Mouse (Mus musculus): ENCODE measurements at regions not wholly inside any gene's neighbourhood (a gene's known extent, or its start where the extent isn't known, plus 50 kb on each side); places are given as distances from the start of the nearest gene placed in this dataset.

DNA sequence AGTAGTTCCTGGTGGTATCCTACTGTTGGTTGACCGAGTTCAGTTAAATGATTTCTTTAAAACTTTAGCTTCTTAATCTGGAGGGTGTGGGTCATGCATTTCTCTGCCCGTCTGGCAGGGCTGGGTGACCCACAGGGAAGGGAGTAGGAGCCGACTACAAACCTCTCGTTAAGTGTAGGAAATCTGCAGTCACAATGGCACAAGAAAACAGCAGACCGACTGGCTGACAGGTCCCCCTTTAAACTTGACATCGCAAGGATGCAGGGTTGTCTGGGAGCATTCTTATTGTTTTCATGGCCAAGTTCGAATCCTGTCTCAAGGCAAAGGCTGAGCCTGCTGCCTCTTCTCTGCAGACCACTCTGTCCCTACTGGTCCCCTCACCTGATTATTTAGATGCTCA is 235.7 kb downstream of the Etnk1 start:
- Histone ChIP-seq H3K4me2 (ENCODE audit: low read depth, low read length) (no peak overlapping the region), H3K27ac (replicated peaks; ENCODE audit: low read depth, low read length) (no peak overlapping the region), H3K27me3 (replicated peaks; ENCODE audit: control insufficient read depth, insufficient read depth, low read length) (no peaks in the 10 kb centered on the region; the same call in 1 of the 2 replicates), H3K4me3 (ENCODE audit: low read depth, low read length) (no peak overlapping the region), H3K9me3 (ENCODE audit: control insufficient read depth, low read length) (no peaks in the 10 kb centered on the region), H3K36me3 (ENCODE audit: control insufficient read depth, insufficient read depth, low read length) (no peaks in the 10 kb centered on the region), H3K4me1 (ENCODE audit: control insufficient read depth, insufficient read depth, low read length) (no peaks in the 10 kb centered on the region), H3K9ac (ENCODE audit: low read depth, low read length) (no peak overlapping the region)
- 86% methylated on average over 7 of the region's 7 CpGs for WGBS
- ATAC-seq (ENCODE audit: low read depth) (no peak), DNase-seq (ENCODE audit: low spot score) (no peak)

DNA sequence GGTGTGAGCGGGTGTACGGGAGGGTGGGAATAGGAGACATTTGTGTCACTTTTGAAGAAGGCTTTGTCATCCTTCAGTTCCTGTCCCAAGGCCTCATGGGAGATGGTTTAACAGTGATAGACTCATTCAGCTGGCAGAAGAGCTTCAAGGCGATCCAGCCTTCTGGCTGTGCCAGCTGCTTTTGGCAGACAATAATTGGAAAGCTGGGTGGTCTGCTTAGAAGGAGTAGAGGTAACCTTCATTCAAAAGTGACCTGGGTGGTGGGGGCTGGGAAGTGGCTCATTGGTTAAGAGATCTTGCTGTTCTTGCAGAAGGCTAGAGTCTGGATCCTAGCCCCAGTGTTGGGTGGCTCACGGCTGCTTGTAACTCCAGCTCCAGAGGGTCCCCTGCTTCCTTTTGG is 237.5 kb downstream of the Etnk1 start:
- H3K4me1 ChIP-seq (ENCODE audit: control insufficient read depth, insufficient read depth, low read length): no peaks in the 10 kb centered on the region
- WGBS: 86% methylated on average over 4 of the region's 4 CpGs
- peaks cover 5% of the 10 kb centered on the region; the same call in 1 of the 2 replicates for H3K27me3 ChIP-seq (replicated peaks; ENCODE audit: control insufficient read depth, insufficient read depth, low read length)
- no peaks in the 10 kb centered on the region for H3K36me3 ChIP-seq (ENCODE audit: control insufficient read depth, insufficient read depth, low read length)
- no peak overlapping the region for H3K9ac ChIP-seq (ENCODE audit: low read depth, low read length)
- H3K27ac ChIP-seq (replicated peaks; ENCODE audit: low read depth, low read length): no peak overlapping the region
- H3K4me3 ChIP-seq (ENCODE audit: low read depth, low read length): no peak overlapping the region
- no peak for DNase-seq (ENCODE audit: low spot score)
- no peak for ATAC-seq (ENCODE audit: low read depth)
- H3K9me3 ChIP-seq (ENCODE audit: control insufficient read depth, low read length): no peaks in the 10 kb centered on the region
- H3K4me2 ChIP-seq (ENCODE audit: low read depth, low read length): no peak overlapping the region

DNA sequence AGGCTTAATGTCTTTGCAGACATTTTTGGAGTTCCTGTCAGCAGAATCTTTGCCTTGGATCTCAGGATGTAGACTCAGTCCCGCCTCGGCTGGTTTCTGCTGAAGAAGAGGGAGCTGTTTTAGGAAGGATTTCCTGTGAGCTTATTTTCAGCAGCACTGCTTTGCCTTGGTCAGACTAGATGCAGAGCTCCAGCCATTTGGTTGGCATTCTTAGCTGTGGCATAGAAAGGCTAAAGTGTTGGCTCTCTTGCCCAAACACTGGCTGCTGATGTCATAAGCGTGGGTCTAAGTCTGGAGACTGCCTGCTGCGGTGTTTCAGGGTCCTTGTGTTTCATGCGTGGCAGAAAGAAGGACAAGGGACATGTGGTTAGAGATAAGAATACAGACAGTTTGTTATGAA is 245.0 kb downstream of the Etnk1 start:
- H3K9me3 ChIP-seq (ENCODE audit: control insufficient read depth, low read length): no peaks in the 10 kb centered on the region

DNA sequence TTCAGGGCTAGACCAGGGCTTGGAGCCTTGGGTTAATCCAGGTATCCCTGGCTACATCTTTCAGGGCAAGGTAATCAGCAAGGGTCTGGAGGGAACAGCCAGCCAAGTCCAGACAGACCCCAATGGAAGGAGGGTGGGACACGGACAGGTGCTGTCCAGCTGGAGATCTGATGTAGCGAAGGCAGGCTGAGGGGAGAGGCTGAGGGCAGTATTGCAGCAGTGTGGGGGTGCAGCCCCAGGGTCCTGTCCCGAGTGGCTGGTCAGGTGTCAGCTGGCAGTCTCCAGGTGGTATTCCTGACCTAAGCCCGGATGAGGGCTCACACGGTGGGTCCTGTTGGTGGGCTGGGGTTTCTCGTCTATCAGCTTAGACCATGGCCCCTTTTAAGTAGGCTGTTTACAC is 245.7 kb downstream of the Etnk1 start:
- Histone ChIP-seq H3K9ac (ENCODE audit: low read depth, low read length) (no peak overlapping the region), H3K27ac (replicated peaks; ENCODE audit: low read depth, low read length) (no peak overlapping the region), H3K27me3 (replicated peaks; ENCODE audit: control insufficient read depth, insufficient read depth, low read length) (peaks cover 5% of the 10 kb centered on the region; the same call in 1 of the 2 replicates), H3K4me3 (ENCODE audit: low read depth, low read length) (no peak overlapping the region), H3K4me1 (ENCODE audit: control insufficient read depth, insufficient read depth, low read length) (no peaks in the 10 kb centered on the region), H3K36me3 (ENCODE audit: control insufficient read depth, insufficient read depth, low read length) (no peaks in the 10 kb centered on the region), H3K4me2 (ENCODE audit: low read depth, low read length) (no peak overlapping the region), H3K9me3 (ENCODE audit: control insufficient read depth, low read length) (no peaks in the 10 kb centered on the region)
- DNase-seq (ENCODE audit: low spot score): no peak
- WGBS: 94% methylated on average over 3 of the region's 6 CpGs
- no peak for ATAC-seq (ENCODE audit: low read depth)

More for the DNA sequence above, 245.0 kb downstream of the Etnk1 start:
- DNase-seq (ENCODE audit: low spot score): no peak
- ATAC-seq (ENCODE audit: low read depth): no peak
- Histone ChIP-seq H3K9ac (ENCODE audit: low read depth, low read length) (no peak overlapping the region), H3K4me2 (ENCODE audit: low read depth, low read length) (no peak overlapping the region), H3K27ac (replicated peaks; ENCODE audit: low read depth, low read length) (no peak overlapping the region), H3K27me3 (replicated peaks; ENCODE audit: control insufficient read depth, insufficient read depth, low read length) (peaks cover 5% of the 10 kb centered on the region; the same call in 1 of the 2 replicates), H3K4me3 (ENCODE audit: low read depth, low read length) (no peak overlapping the region), H3K4me1 (ENCODE audit: control insufficient read depth, insufficient read depth, low read length) (no peaks in the 10 kb centered on the region), H3K36me3 (ENCODE audit: control insufficient read depth, insufficient read depth, low read length) (no peaks in the 10 kb centered on the region)
- 92% methylated on average over 5 of the region's 5 CpGs for WGBS

DNA sequence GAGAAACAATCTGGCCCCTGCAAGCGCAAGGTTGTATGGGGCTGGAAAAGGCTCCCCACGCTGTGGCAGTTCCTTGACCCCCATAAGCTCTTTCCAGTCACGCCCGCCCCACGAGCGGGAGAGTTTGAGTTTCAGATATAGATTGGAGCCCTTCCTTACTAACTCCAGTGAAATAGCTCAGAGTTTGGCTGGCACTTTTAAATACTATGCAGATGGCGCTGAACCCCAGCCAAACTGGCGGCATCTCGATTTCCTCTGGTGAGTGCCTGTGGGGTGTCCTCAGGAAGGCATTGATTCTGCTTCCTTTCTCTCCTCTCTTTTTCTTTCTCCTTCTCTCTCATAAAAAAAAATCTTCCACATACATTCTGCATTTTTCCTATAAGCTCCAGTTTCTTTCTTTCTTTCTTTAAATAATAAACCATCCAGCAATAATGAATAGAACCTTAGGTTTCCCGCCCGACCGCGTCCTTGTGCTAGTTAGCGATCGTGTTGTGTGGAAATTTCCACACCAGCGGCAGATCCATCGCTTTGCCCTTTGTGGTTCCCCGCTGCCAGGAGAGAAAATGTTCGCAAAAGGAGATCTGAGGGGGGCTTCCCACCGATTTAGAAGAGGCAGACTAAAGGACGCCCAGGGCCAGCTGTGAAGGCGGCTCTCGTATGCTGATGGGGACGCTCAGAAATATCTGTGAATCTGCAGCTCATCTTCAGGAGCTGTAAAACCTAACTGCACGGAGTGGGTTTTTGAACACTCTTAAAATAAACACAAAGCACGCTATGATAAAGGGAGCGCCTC is 247.8 kb downstream of the Etnk1 start:
- Histone ChIP-seq H3K4me2 (ENCODE audit: low read depth, low read length) (no peak overlapping the region; the same call in 1 of the 2 replicates), H3K36me3 (ENCODE audit: control insufficient read depth, insufficient read depth, low read length) (no peaks in the 10 kb centered on the region), H3K9me3 (ENCODE audit: control insufficient read depth, low read length) (no peaks in the 10 kb centered on the region), H3K4me1 (ENCODE audit: control insufficient read depth, insufficient read depth, low read length) (no peaks in the 10 kb centered on the region), H3K27ac (replicated peaks; ENCODE audit: low read depth, low read length) (no peak overlapping the region), H3K4me3 (ENCODE audit: low read depth, low read length) (no peak overlapping the region), H3K9ac (ENCODE audit: low read depth, low read length) (no peak overlapping the region), H3K27me3 (replicated peaks; ENCODE audit: control insufficient read depth, insufficient read depth, low read length) (no peaks in the 10 kb centered on the region)
- 83% methylated on average over 27 of the region's 27 CpGs for WGBS
- peak; percentile 30 for DNase-seq (ENCODE audit: low spot score)
- no peak for ATAC-seq (ENCODE audit: low read depth)

DNA sequence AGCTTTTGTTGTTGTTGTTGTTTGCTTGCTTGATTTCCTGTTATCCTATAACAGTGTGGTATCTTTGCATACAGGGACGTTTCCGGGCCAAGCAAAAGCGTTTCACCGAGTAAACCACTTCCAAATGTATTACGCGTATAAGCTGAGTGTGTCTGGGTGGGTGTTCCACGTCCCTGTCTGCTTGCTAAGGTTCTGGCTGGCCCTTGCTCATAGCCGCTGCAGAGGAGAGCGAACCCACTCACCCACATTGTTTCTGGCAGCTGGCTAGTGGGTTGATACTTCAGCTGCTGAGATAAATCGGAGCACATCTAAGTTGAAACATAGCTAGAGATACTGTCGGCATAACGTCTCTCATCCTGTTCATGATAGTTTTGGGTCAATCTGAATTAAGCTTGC is 248.4 kb downstream of the Etnk1 start:
- H3K9me3 ChIP-seq (ENCODE audit: control insufficient read depth, low read length): no peaks in the 10 kb centered on the region
- ATAC-seq (ENCODE audit: low read depth): no peak
- H3K4me3 ChIP-seq (ENCODE audit: low read depth, low read length): no peak overlapping the region
- no peak overlapping the region for H3K9ac ChIP-seq (ENCODE audit: low read depth, low read length)
- H3K27ac ChIP-seq (replicated peaks; ENCODE audit: low read depth, low read length): no peak overlapping the region
- WGBS: 86% methylated on average over 12 of the region's 12 CpGs
- no peaks in the 10 kb centered on the region for H3K36me3 ChIP-seq (ENCODE audit: control insufficient read depth, insufficient read depth, low read length)
- no peaks in the 10 kb centered on the region for H3K27me3 ChIP-seq (replicated peaks; ENCODE audit: control insufficient read depth, insufficient read depth, low read length)
- no peak overlapping the region for H3K4me2 ChIP-seq (ENCODE audit: low read depth, low read length)
- no peak for DNase-seq (ENCODE audit: low spot score)
- no peaks in the 10 kb centered on the region for H3K4me1 ChIP-seq (ENCODE audit: control insufficient read depth, insufficient read depth, low read length)

DNA sequence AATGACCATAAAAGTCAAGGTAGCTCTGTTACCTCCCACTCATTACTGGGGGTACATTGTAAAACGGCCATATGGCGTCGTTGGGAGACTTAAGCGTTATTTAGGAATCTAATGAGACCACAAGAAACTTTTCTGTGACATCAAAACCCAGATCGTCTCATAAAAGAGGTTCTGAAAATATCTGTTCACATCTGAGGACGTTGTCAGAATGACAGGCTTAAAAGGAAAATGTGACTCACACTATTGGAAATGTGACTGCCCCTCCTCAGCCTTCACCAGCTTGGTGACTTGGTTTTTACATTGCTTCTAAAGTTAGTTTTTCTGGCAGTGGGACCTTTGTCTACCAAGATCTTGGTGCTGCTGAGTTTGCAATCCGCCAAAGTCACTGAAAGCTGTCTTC is 252.9 kb downstream of the Etnk1 start:
- H3K4me3 ChIP-seq (ENCODE audit: low read depth, low read length): no peak overlapping the region
- WGBS: 83% methylated on average over 7 of the region's 7 CpGs
- no peaks in the 10 kb centered on the region for H3K36me3 ChIP-seq (ENCODE audit: control insufficient read depth, insufficient read depth, low read length)
- no peak overlapping the region for H3K4me2 ChIP-seq (ENCODE audit: low read depth, low read length)
- peaks cover 7% of the 10 kb centered on the region; the same call in 1 of the 2 replicates for H3K27me3 ChIP-seq (replicated peaks; ENCODE audit: control insufficient read depth, insufficient read depth, low read length)
- no peak overlapping the region for H3K9ac ChIP-seq (ENCODE audit: low read depth, low read length)
- no peak overlapping the region; the same call in 1 of the 2 replicates for H3K27ac ChIP-seq (replicated peaks; ENCODE audit: low read depth, low read length)
- H3K4me1 ChIP-seq (ENCODE audit: control insufficient read depth, insufficient read depth, low read length): no peaks in the 10 kb centered on the region
- no peaks in the 10 kb centered on the region for H3K9me3 ChIP-seq (ENCODE audit: control insufficient read depth, low read length)
- DNase-seq (ENCODE audit: low spot score) (no peak), ATAC-seq (ENCODE audit: low read depth) (no peak)

DNA sequence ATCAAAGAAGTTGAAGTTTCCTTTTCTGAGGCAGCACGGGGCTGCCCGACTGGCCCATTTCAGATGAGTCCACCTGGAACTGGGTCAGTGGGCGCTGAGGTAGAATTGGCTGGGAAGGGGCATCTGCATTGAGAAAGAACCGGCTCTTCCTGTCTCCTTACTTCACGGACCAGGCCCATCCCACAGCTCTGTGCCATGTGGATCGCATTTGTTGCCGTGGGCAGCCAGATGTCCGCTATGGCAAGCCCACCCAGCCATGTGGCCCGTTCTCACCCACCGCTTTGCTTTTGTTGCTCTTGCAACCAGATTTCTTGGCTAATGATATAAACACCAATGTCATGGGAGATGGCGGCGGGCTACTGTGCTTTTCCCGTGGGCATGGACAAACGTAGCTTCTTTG is 256.0 kb downstream of the Etnk1 start:
- Histone ChIP-seq H3K27ac (replicated peaks; ENCODE audit: low read depth, low read length) (no peak overlapping the region), H3K36me3 (ENCODE audit: control insufficient read depth, insufficient read depth, low read length) (no peaks in the 10 kb centered on the region), H3K9ac (ENCODE audit: low read depth, low read length) (no peak overlapping the region), H3K4me2 (ENCODE audit: low read depth, low read length) (no peak overlapping the region), H3K27me3 (replicated peaks; ENCODE audit: control insufficient read depth, insufficient read depth, low read length) (peaks cover 12% of the 10 kb centered on the region), H3K4me1 (ENCODE audit: control insufficient read depth, insufficient read depth, low read length) (0 out of 2 replicates have a peak, but pooled peaks cover 3% of the 10 kb centered on the region), H3K4me3 (ENCODE audit: low read depth, low read length) (no peak overlapping the region), H3K9me3 (ENCODE audit: control insufficient read depth, low read length) (no peaks in the 10 kb centered on the region)
- ATAC-seq (ENCODE audit: low read depth): no peak
- 82% methylated on average over 14 of the region's 14 CpGs for WGBS
- DNase-seq (ENCODE audit: low spot score): no peak
